ENCODE assay signal across 8 mouse cellular contexts in genomic region chr9:44478229-44478921, GRCm38 (mm10). TPM values are rescaled to one million over a fixed set of nuclear protein-coding genes. Genes with fewer than 3 reads are reported as not detected.
A peak's percentile ranks its signal among the peaks of the same experiment; 100 is the strongest.
DNase-seq lines count a peak whose midpoint lies in the region; ATAC-seq and TF ChIP-seq lines count a peak whose summit lies in the region.

No protein-coding gene starts in this region.

- H3K27me3 ChIP-seq in heart, embryonic 15.5 days: no peaks in the 10 kb centered on the region
- no peaks in the 10 kb centered on the region for H3K27me3 ChIP-seq in lung, embryonic 14.5 days (ENCODE audit: insufficient read depth, low read length)

- TF ChIP-seq POLR2A in cortical plate, adult 2 months (IDR thresholded peaks at IDR 0.05; ENCODE audit: extremely low read depth, insufficient read depth, low read length): no peak

- H3K36me3 ChIP-seq in heart, embryonic 15.5 days: no peaks in the 10 kb centered on the region
- no peaks in the 10 kb centered on the region for H3K36me3 ChIP-seq in lung, embryonic 14.5 days (ENCODE audit: insufficient read depth)

- ATAC-seq in heart, embryonic 15.5 days (replicated peaks; ENCODE audit: insufficient number of reproducible peaks, insufficient read depth, low FRiP score, low read depth): peak; percentile 44; the same call in 1 of the 2 replicates
- peak; percentile 62 for ATAC-seq in lung, embryonic 14.5 days (ENCODE audit: insufficient read depth)
- ATAC-seq in monocyte, adult 5-6 weeks (replicated peaks; ENCODE audit: insufficient number of reproducible peaks, low FRiP score, low TSS enrichment, poor library complexity, severe bottlenecking): no peak

- WGBS in heart, embryonic 15.5 days: under 1% methylated on average over 20 of the region's 27 CpGs
- under 1% methylated on average over 25 of the region's 27 CpGs for WGBS in lung, embryonic 14.5 days

- H3K9ac ChIP-seq in heart, embryonic 15.5 days: peak overlapping the region; percentile 82
- peak overlapping the region; percentile 82 for H3K9ac ChIP-seq in lung, embryonic 14.5 days

- H3K4me1 ChIP-seq in cortical plate, adult 2 months (ENCODE audit: control insufficient read depth, insufficient read depth, low read length): no peaks in the 10 kb centered on the region
- H3K4me1 ChIP-seq in heart, embryonic 15.5 days (replicated peaks): peaks cover 35% of the 10 kb centered on the region
- H3K4me1 ChIP-seq in lung, embryonic 14.5 days (ENCODE audit: insufficient read depth): no peaks in the 10 kb centered on the region

- H3K27ac ChIP-seq in cortical plate, adult 2 months (ENCODE audit: insufficient read depth, low read length): peak overlapping the region; percentile 2; the same call in 1 of the 2 replicates
- peak overlapping the region; percentile 99 for H3K27ac ChIP-seq in heart, embryonic 15.5 days
- peak overlapping the region; percentile 99 for H3K27ac ChIP-seq in lung, embryonic 14.5 days (ENCODE audit: low read depth)

- DNase-seq in layer of hippocampus, adult 11-12 months (ENCODE audit: low spot score): peak; percentile 61
- no peak for DNase-seq in layer of hippocampus, adult 9-10 months (ENCODE audit: low spot score)
- peak; percentile 86 for DNase-seq in kidney, postnatal 14 days
- DNase-seq in lung, embryonic 14.5 days: peak; percentile 95
- peak; percentile 95 for DNase-seq in retina, postnatal 1 day

- no peaks in the 10 kb centered on the region for H3K9me3 ChIP-seq in heart, embryonic 15.5 days (replicated peaks)
- H3K9me3 ChIP-seq in lung, embryonic 14.5 days (ENCODE audit: low read depth, low read length): no peaks in the 10 kb centered on the region

- H3K4me2 ChIP-seq in heart, embryonic 15.5 days: peak overlapping the region; percentile 89
- H3K4me2 ChIP-seq in lung, embryonic 14.5 days: peak overlapping the region; percentile 72

- TF ChIP-seq CTCF in cortical plate, adult 2 months (IDR thresholded peaks at IDR 0.05; ENCODE audit: extremely low read depth, insufficient read depth, low read length): no peak
- no peak for TF ChIP-seq CTCF in lung, embryonic 14.5 days (IDR thresholded peaks at IDR 0.05; ENCODE audit: low read depth)

- peak overlapping the region; percentile 78 for H3K4me3 ChIP-seq in cortical plate, adult 2 months (ENCODE audit: insufficient read depth, low read length)
- H3K4me3 ChIP-seq in heart, embryonic 15.5 days: peak overlapping the region; percentile 79
- peak overlapping the region; percentile 75 for H3K4me3 ChIP-seq in lung, embryonic 14.5 days (ENCODE audit: low read depth, low read length)

RNA-seq across cellular contexts. Expression of gene Bcl9l, which starts 4.2 kb away (rescaled TPM):
- 13.8 and 14.6 TPM in 2 replicates for polyA plus RNA-seq in cortical plate, adult 2 months (2012; rRNA removed)
- 9.1 and 12.6 TPM in 2 replicates for polyA plus RNA-seq in heart, embryonic 15.5 days (2015; fragmentation: Nextera tagmentation; extraction: Ambion mirVana)
- polyA plus RNA-seq in lung, embryonic 14.5 days (2014; fragmentation: Nextera tagmentation; extraction: Ambion mirVana): 16.3 and 17.3 TPM in 2 replicates
- total RNA-seq in monocyte, adult 5-6 weeks (2017): 2.8 to 14.1 TPM (median 2.8 TPM) in 3 replicates

RNA-seq across cellular contexts. Expression of gene Upk2, which starts 23.6 kb away (rescaled TPM):
- 0.11 TPM in 1 of 2 replicates, not detected in the other for polyA plus RNA-seq in cortical plate, adult 2 months (2012; rRNA removed)
- polyA plus RNA-seq in heart, embryonic 15.5 days (2015; fragmentation: Nextera tagmentation; extraction: Ambion mirVana): 0.63 TPM in 1 of 2 replicates, not detected in the other
- polyA plus RNA-seq in lung, embryonic 14.5 days (2014; fragmentation: Nextera tagmentation; extraction: Ambion mirVana): 0.39 and 0.53 TPM in 2 replicates
- not detected in 3 replicates for total RNA-seq in monocyte, adult 5-6 weeks (2017)

RNA-seq across cellular contexts. Expression of gene Foxr1, which starts 37.4 kb away (rescaled TPM):
- polyA plus RNA-seq in cortical plate, adult 2 months (2012; rRNA removed): 0.04 TPM in 1 of 2 replicates, not detected in the other
- not detected in 2 replicates for polyA plus RNA-seq in heart, embryonic 15.5 days (2015; fragmentation: Nextera tagmentation; extraction: Ambion mirVana)
- polyA plus RNA-seq in lung, embryonic 14.5 days (2014; fragmentation: Nextera tagmentation; extraction: Ambion mirVana): not detected in 2 replicates
- not detected in 3 replicates for total RNA-seq in monocyte, adult 5-6 weeks (2017)

Comparison
In these comparisons a context has a peak if more than half of its experiments do, and no peak if none do; other contexts are left out.
1. H3K27ac ChIP-seq: peak in every context shown above with its lines; median percentile 99 in heart, embryonic 15.5 days; 99 in lung, embryonic 14.5 days; 2 in cortical plate, adult 2 months.